Mouse (Mus musculus): ENCODE results near the gene Cd59b. TPM values are rescaled to one million over a fixed set of nuclear protein-coding genes. Genes with fewer than 3 reads are reported as not detected.

The Cd59b gene
- total and polyA plus RNA-seq, 3 experiments = 0.38 TPM; not detected in 2

GRCm38 (mm10) chr2:104041632-104042031, 28.0 kb upstream of the Cd59b start:
- H3K9ac ChIP-seq (ENCODE audit: control insufficient read depth, low read depth, low read length, poor library complexity, severe bottlenecking) = no peak overlapping the region
- no peaks in the 10 kb centered on the region for H3K27me3 ChIP-seq (ENCODE audit: control insufficient read depth in 1 of 2, insufficient read depth in 2 of 2, low read length in 2 of 2)
- no peaks in the 10 kb centered on the region; a peak in 1 of 4 replicates for H3K4me1 ChIP-seq (ENCODE audit: control insufficient read depth in 1 of 2, insufficient read depth in 2 of 2, low read length in 2 of 2)
- TF ChIP-seq ZKSCAN1 (IDR thresholded peaks at IDR 0.05; ENCODE audit: low read depth, low read length) (no peak), ZNF384 (IDR thresholded peaks at IDR 0.05; ENCODE audit: low read depth, low read length) (peak; percentile 47; the same call in 1 of the 2 replicates), NELFE (IDR thresholded peaks at IDR 0.05; ENCODE audit: low read depth, low read length) (no peak), RAD21 (IDR thresholded peaks at IDR 0.05; ENCODE audit: low read depth, low read length) (no peak), POLR2AphosphoS2 (IDR thresholded peaks at IDR 0.05; ENCODE audit: low read length) (no peak), ZC3H11A (IDR thresholded peaks at IDR 0.05; ENCODE audit: low read depth, low read length) (no peak), ETS1 (IDR thresholded peaks at IDR 0.05; ENCODE audit: low read depth, low read length) (peak; percentile 65)
- DNase-seq (ENCODE audit: low read depth, low spot score) = peak; percentile 62
- H3K9me3 ChIP-seq (replicated peaks; ENCODE audit: insufficient read depth, low read length) = no peaks in the 10 kb centered on the region
- H3K79me2 ChIP-seq (ENCODE audit: control insufficient read depth, insufficient read depth, low read length, poor library complexity) = no peaks in the 10 kb centered on the region
- H3K27ac ChIP-seq (ENCODE audit: control insufficient read depth, low read depth, low read length) = no peak overlapping the region
- H3K4me3 ChIP-seq (ENCODE audit: control insufficient read depth in 1 of 2, insufficient read depth in 1 of 2, low read depth in 2 of 2, low read length in 2 of 2) = no peak overlapping the region
- peaks cover 5 to 24% of the 10 kb centered on the region in 2 experiments for H3K36me3 ChIP-seq (ENCODE audit: control insufficient read depth in 1 of 2, insufficient read depth in 2 of 2, low read length in 2 of 2)

- Histone ChIP-seq H3K4me1 (ENCODE audit: control insufficient read depth in 1 of 2, insufficient read depth in 2 of 2, low read length in 2 of 2) (no peaks in the 10 kb centered on the region; a peak in 1 of 4 replicates), H3K9me3 (replicated peaks; ENCODE audit: insufficient read depth, low read length) (no peaks in the 10 kb centered on the region), H3K9ac (ENCODE audit: control insufficient read depth, low read depth, low read length, poor library complexity, severe bottlenecking) (no peak overlapping the region), H3K79me2 (ENCODE audit: control insufficient read depth, insufficient read depth, low read length, poor library complexity) (no peaks in the 10 kb centered on the region), H3K36me3 (ENCODE audit: control insufficient read depth in 1 of 2, insufficient read depth in 2 of 2, low read length in 2 of 2) (peaks cover 5 to 21% of the 10 kb centered on the region in 2 experiments), H3K27ac (ENCODE audit: control insufficient read depth, low read depth, low read length) (no peak overlapping the region), H3K4me3 (ENCODE audit: control insufficient read depth in 1 of 2, insufficient read depth in 1 of 2, low read depth in 2 of 2, low read length in 2 of 2) (no peak overlapping the region), H3K27me3 (ENCODE audit: control insufficient read depth in 1 of 2, insufficient read depth in 2 of 2, low read length in 2 of 2) (no peaks in the 10 kb centered on the region)
- no peak for TF ChIP-seq ZKSCAN1 (IDR thresholded peaks at IDR 0.05; ENCODE audit: low read depth, low read length)
- TF ChIP-seq TAL1 (IDR thresholded peaks at IDR 0.05; ENCODE audit: low read length) = no peak
- no peak for TF ChIP-seq SIN3A (IDR thresholded peaks at IDR 0.05; ENCODE audit: low read length)
- no peak for TF ChIP-seq NELFE (IDR thresholded peaks at IDR 0.05; ENCODE audit: low read depth, low read length)
- TF ChIP-seq SMC3 (IDR thresholded peaks at IDR 0.05; ENCODE audit: low read depth, low read length) = no peak
- no peak for DNase-seq (ENCODE audit: low read depth, low spot score)
These were observed 26.9 kb upstream of the Cd59b start for GRCm38 (mm10) chr2:104042766-104043165.

- no peak overlapping the region for H3K4me3 ChIP-seq (ENCODE audit: control insufficient read depth in 1 of 2, insufficient read depth in 1 of 2, low read depth in 2 of 2, low read length in 2 of 2)
- H3K36me3 ChIP-seq (ENCODE audit: control insufficient read depth in 1 of 2, insufficient read depth in 2 of 2, low read length in 2 of 2) = peaks cover 5 to 28% of the 10 kb centered on the region in 2 experiments
- no peaks in the 10 kb centered on the region for H3K27me3 ChIP-seq (ENCODE audit: control insufficient read depth in 1 of 2, insufficient read depth in 2 of 2, low read length in 2 of 2)
- H3K9ac ChIP-seq (ENCODE audit: control insufficient read depth, low read depth, low read length, poor library complexity, severe bottlenecking) = no peak overlapping the region
- H3K9me3 ChIP-seq (replicated peaks; ENCODE audit: insufficient read depth, low read length) = no peaks in the 10 kb centered on the region
- H3K27ac ChIP-seq (ENCODE audit: control insufficient read depth, low read depth, low read length) = no peak overlapping the region
- H3K4me1 ChIP-seq (ENCODE audit: control insufficient read depth in 1 of 2, insufficient read depth in 2 of 2, low read length in 2 of 2) = no peaks in the 10 kb centered on the region; a peak in 1 of 4 replicates
- no peak for DNase-seq (ENCODE audit: low read depth, low spot score)
- TF ChIP-seq EP300 (IDR thresholded peaks at IDR 0.05; ENCODE audit: low read depth in 1 of 2, low read length in 2 of 2) (no peak), E2F4 (IDR thresholded peaks at IDR 0.05; ENCODE audit: borderline replicate concordance, low read depth, low read length) (no peak), MYB (IDR thresholded peaks at IDR 0.05; ENCODE audit: low read depth, low read length) (no peak), POLR2A (IDR thresholded peaks at IDR 0.05; ENCODE audit: control insufficient read depth in 1 of 2, insufficient read depth in 1 of 2, low read depth in 1 of 2, low read length in 2 of 2, poor library complexity in 1 of 2) (no peak), ZC3H11A (IDR thresholded peaks at IDR 0.05; ENCODE audit: low read depth, low read length) (no peak), KAT2A (conservative IDR thresholded peaks at IDR 0.05; ENCODE audit: low read depth, low read length) (no peak), HCFC1 (IDR thresholded peaks at IDR 0.05; ENCODE audit: low read depth, low read length) (no peak)
- H3K79me2 ChIP-seq (ENCODE audit: control insufficient read depth, insufficient read depth, low read length, poor library complexity) = no peaks in the 10 kb centered on the region
These were observed 25.8 kb upstream of the Cd59b start for GRCm38 (mm10) chr2:104043624-104044478.

Measured in MEL (cell line).